Mouse (Mus musculus): ENCODE measurements at regions not wholly inside any gene's neighbourhood (a gene's known extent, or its start where the extent isn't known, plus 50 kb on each side); places are given as distances from the start of the nearest gene placed in this dataset.

DNA sequence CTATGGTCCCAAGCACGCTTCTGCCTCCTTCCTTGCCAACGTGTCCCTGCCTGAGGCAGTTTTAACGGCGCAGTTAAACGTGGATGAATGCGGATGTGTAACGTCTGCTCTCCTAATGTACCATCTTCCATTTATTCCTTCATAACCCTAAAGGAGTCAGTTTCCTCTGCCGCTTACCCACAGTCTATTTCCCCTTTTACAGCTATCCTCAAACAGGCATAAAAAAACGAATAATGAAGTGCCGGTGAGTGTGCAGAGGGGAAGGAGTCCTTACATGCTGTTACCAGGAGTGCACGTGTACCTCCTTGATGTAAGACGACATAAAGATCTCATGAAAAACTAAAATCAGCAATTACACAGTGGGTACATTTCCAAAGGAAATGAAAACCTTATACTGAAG is 54.3 kb upstream of the Krtap11-1 start:
- no peak overlapping the region for H3K4me3 ChIP-seq (replicated peaks in 1 of 3; ENCODE audit: low read depth in 2 of 3, low read length in 2 of 3, poor library complexity in 1 of 3)
- H3K36me3 ChIP-seq (replicated peaks in 1 of 2; ENCODE audit: control insufficient read depth in 1 of 2, insufficient read depth in 1 of 2, low read length in 1 of 2), result no peaks in the 10 kb centered on the region
- dilution Hi-C loops (cut with MboI; ENCODE audit: extremely low pct_ligation_motif_present, extremely low pct_unique_long_range_greater_than_20kb, low sequenced_read_pairs), result no loop called here
- no peak overlapping the region for H3K27ac ChIP-seq (ENCODE audit: insufficient read depth, low read depth)
- no peak for TF ChIP-seq HCFC1 (IDR thresholded peaks at IDR 0.05; ENCODE audit: low read depth, low read length)
- TF ChIP-seq ETS1 (conservative IDR thresholded peaks at IDR 0.05; ENCODE audit: low read depth, low read length), result no peak
- no peak for TF ChIP-seq ZC3H11A (IDR thresholded peaks at IDR 0.05; ENCODE audit: low read depth, low read length)
- TF ChIP-seq MAZ (IDR thresholded peaks at IDR 0.05; ENCODE audit: low read depth, low read length), result no peak
- no peak for TF ChIP-seq NELFE (IDR thresholded peaks at IDR 0.05; ENCODE audit: low read depth, low read length)
- TF ChIP-seq E2F4 (IDR thresholded peaks at IDR 0.05; ENCODE audit: insufficient replicate concordance, low read depth, low read length), result no peak
- no peak for TF ChIP-seq PAX5 (IDR thresholded peaks at IDR 0.05; ENCODE audit: low read length)
- no peak for TF ChIP-seq USF2 (conservative IDR thresholded peaks at IDR 0.05; ENCODE audit: low read depth, low read length)
- TF ChIP-seq GABPA (IDR thresholded peaks at IDR 0.05; ENCODE audit: insufficient replicate concordance, low read depth, low read length), result no peak
- no peak for TF ChIP-seq CHD2 (IDR thresholded peaks at IDR 0.05; ENCODE audit: low read length)
- TF ChIP-seq ZKSCAN1 (IDR thresholded peaks at IDR 0.05; ENCODE audit: borderline replicate concordance, low read depth, low read length), result no peak
- no peaks in the 10 kb centered on the region for H3K79me2 ChIP-seq (replicated peaks; ENCODE audit: control insufficient read depth, extremely low read depth, insufficient read depth, poor library complexity, severe bottlenecking)
- H3K4me2 ChIP-seq (ENCODE audit: insufficient read depth, low read depth, poor library complexity, severe bottlenecking), result no peak overlapping the region
- H3K9ac ChIP-seq (ENCODE audit: insufficient read depth, low read depth), result no peak overlapping the region
- H3K4me1 ChIP-seq (ENCODE audit: control insufficient read depth in 1 of 2, insufficient read depth in 2 of 2), result no peaks in the 10 kb centered on the region
- H3K9me3 ChIP-seq (replicated peaks; ENCODE audit: low read length), result peaks cover 71% of the 10 kb centered on the region
- H3K27me3 ChIP-seq (replicated peaks), result no peaks in the 10 kb centered on the region
- no peak for DNase-seq (ENCODE audit: extremely low read depth)
- in situ Hi-C loops (cut with MboI; ENCODE audit: low pct_ligation_motif_present, low pct_unique_long_range_greater_than_20kb, low sequenced_read_pairs), result no loop called here
